Mouse (Mus musculus) midbrain, embryonic 14.5 days (tissue): ENCODE measurements around the gene 9430038I01Rik. TPM values are rescaled to one million over a fixed set of nuclear protein-coding genes. Genes with fewer than 3 reads are reported as not detected.

ENCODE experiments used
- ATAC-seq: fragments of 200-750 bp; cut with Nextera tagmentation; 2 replicates; pipeline ENCODE4 v1.8.0; 2017; ENCODE audit warnings: moderate number of reproducible peaks, moderate library complexity; ENCODE audit not compliant: low FRiP score, low TSS enrichment
- DNase-seq: peaks from one replicate; pipeline ENCODE4 v3.0.0-alpha.2; 2015
- H3K27ac ChIP-seq: fragments of 300-500 bp; sonication (generic); replicated peaks from 2 replicates; pipeline ENCODE4 v1.5.1; 2014; ENCODE audit warnings: mild to moderate bottlenecking, low read depth, low read length, moderate library complexity
- H3K27me3 ChIP-seq: fragments of 300-500 bp; sonication (generic); 2 replicates; pipeline ENCODE4 v1.6.1; 2014; ENCODE audit warnings: low read length, control low read depth, mixed read lengths; ENCODE audit not compliant: control insufficient read depth, insufficient read depth
- H3K36me3 ChIP-seq: fragments of 300-500 bp; sonication (generic); 2 replicates; pipeline ENCODE4 v1.6.1; 2014; ENCODE audit warnings: low read length, control low read depth; ENCODE audit not compliant: control insufficient read depth, insufficient read depth
- H3K4me1 ChIP-seq: fragments of 300-500 bp; sonication (generic); 2 replicates; pipeline ENCODE4 v1.6.1; 2014; ENCODE audit warnings: mild to moderate bottlenecking, antibody characterized with exemption, low read length, control low read depth; ENCODE audit not compliant: control insufficient read depth, insufficient read depth
- H3K4me2 ChIP-seq: fragments of 300-500 bp; sonication (generic); 2 replicates; pipeline ENCODE4 v1.6.1; 2014; ENCODE audit warnings: mild to moderate bottlenecking, low read length, moderate library complexity
- H3K4me3 ChIP-seq: fragments of 300-500 bp; sonication (generic); replicated peaks from 2 replicates; pipeline ENCODE4 v1.5.1; 2014; ENCODE audit warnings: low read depth, low read length
- H3K9ac ChIP-seq: fragments of 300-500 bp; sonication (generic); replicated peaks from 2 replicates; pipeline ENCODE4 v1.6.1; 2014; ENCODE audit warnings: mild to moderate bottlenecking, low read length, moderate library complexity
- H3K9me3 ChIP-seq: fragments of 300-500 bp; sonication (generic); 2 replicates; pipeline ENCODE4 v1.6.1; 2016; ENCODE audit warnings: low read length, control low read depth, mixed read lengths; ENCODE audit not compliant: control insufficient read depth
- whole genome bisulfite sequencing: fragments of 180-500 bp; shearing (Covaris S2); extraction: QIAGEN DNeasy Blood & Tissue Kit; methylation state at CpG from one replicate; pipeline ENCODE4 v1.1.7; 2014; 5-methylcytosine and 5-hydroxymethylcytosine counted together
- polyA plus RNA-seq: library from polyadenylated mRNA; unstranded; fragments of >200 nt; fragmentation: Nextera tagmentation; extraction: Ambion mirVana; gene quantifications from 2 replicates; pipeline ENCODE4 v1.2.1, GENCODE M21; 2014

Gene 9430038I01Rik
- polyA plus RNA-seq, 1 experiment from 2014 or later: 11.1 TPM

- DNase-seq (no peak), ATAC-seq (no peak)
- Histone ChIP-seq H3K9me3 (no peaks in the 10 kb centered on the region), H3K36me3 (no peaks in the 10 kb centered on the region), H3K9ac (no peak overlapping the region), H3K4me1 (no peaks in the 10 kb centered on the region), H3K27me3 (no peaks in the 10 kb centered on the region), H3K27ac (no peak overlapping the region), H3K4me2 (no peak overlapping the region), H3K4me3 (no peak overlapping the region)
- WGBS: 62% methylated on average over 4 of the region's 4 CpGs
Observed at GRCm38 (mm10) chr7:137426693-137427092, 16.1 kb upstream of the 9430038I01Rik start.

GRCm38 (mm10) chr7:137421236-137421635, 10.7 kb upstream of the 9430038I01Rik start:
- 96% methylated on average over 4 of the region's 4 CpGs for WGBS
- H3K9me3 ChIP-seq: no peaks in the 10 kb centered on the region
- no peak for DNase-seq
- H3K27me3 ChIP-seq: no peaks in the 10 kb centered on the region
- no peak overlapping the region for H3K27ac ChIP-seq
- no peak overlapping the region for H3K4me2 ChIP-seq
- H3K4me3 ChIP-seq: no peak overlapping the region
- H3K36me3 ChIP-seq: no peaks in the 10 kb centered on the region
- H3K4me1 ChIP-seq: no peaks in the 10 kb centered on the region
- ATAC-seq: no peak
- no peak overlapping the region for H3K9ac ChIP-seq

- no peaks in the 10 kb centered on the region for H3K4me1 ChIP-seq
- no peaks in the 10 kb centered on the region for H3K36me3 ChIP-seq
- H3K4me3 ChIP-seq: no peak overlapping the region
- 96% methylated on average over 2 of the region's 2 CpGs for WGBS
- no peak overlapping the region for H3K27ac ChIP-seq
- no peak overlapping the region for H3K9ac ChIP-seq
- no peaks in the 10 kb centered on the region for H3K9me3 ChIP-seq
- no peak overlapping the region for H3K4me2 ChIP-seq
- H3K27me3 ChIP-seq: no peaks in the 10 kb centered on the region
- ATAC-seq (no peak), DNase-seq (no peak)
Observed at GRCm38 (mm10) chr7:137420550-137420949, 10.0 kb upstream of the 9430038I01Rik start.

- ATAC-seq: no peak
- DNase-seq: no peak
- WGBS: 91% methylated on average over 7 of the region's 8 CpGs
Observed at GRCm38 (mm10) chr7:137414710-137415109, 4.1 kb upstream of the 9430038I01Rik start.

GRCm38 (mm10) chr7:137407428-137408058, 3.0 kb downstream of the 9430038I01Rik start:
- no peak overlapping the region for H3K4me2 ChIP-seq
- WGBS: 89% methylated on average over 1 of the region's 1 CpGs
- no peaks in the 10 kb centered on the region for H3K36me3 ChIP-seq
- ATAC-seq (no peak), DNase-seq (no peak)
- H3K9me3 ChIP-seq: no peaks in the 10 kb centered on the region
- no peak overlapping the region for H3K9ac ChIP-seq
- H3K4me3 ChIP-seq: no peak overlapping the region
- no peaks in the 10 kb centered on the region for H3K27me3 ChIP-seq
- 0 out of 2 replicates have a peak, but pooled peaks cover 3% of the 10 kb centered on the region for H3K4me1 ChIP-seq
- H3K27ac ChIP-seq: no peak overlapping the region

More at GRCm38 (mm10) chr7:137414710-137415109, 4.1 kb upstream of the 9430038I01Rik start:
- H3K4me2 ChIP-seq: no peak overlapping the region
- H3K4me3 ChIP-seq: no peak overlapping the region
- H3K4me1 ChIP-seq: 0 out of 2 replicates have a peak, but pooled peaks cover 3% of the 10 kb centered on the region
- no peaks in the 10 kb centered on the region for H3K9me3 ChIP-seq
- no peak overlapping the region for H3K9ac ChIP-seq
- no peaks in the 10 kb centered on the region for H3K27me3 ChIP-seq
- H3K36me3 ChIP-seq: no peaks in the 10 kb centered on the region
- H3K27ac ChIP-seq: no peak overlapping the region

- ATAC-seq (no peak), DNase-seq (no peak)
- H3K4me1 ChIP-seq: no peaks in the 10 kb centered on the region
- no peak overlapping the region for H3K4me3 ChIP-seq
- H3K9me3 ChIP-seq: no peaks in the 10 kb centered on the region
- no peak overlapping the region for H3K9ac ChIP-seq
- no peak overlapping the region for H3K4me2 ChIP-seq
- H3K27ac ChIP-seq: no peak overlapping the region
- 92% methylated on average over 2 of the region's 2 CpGs for WGBS
- H3K36me3 ChIP-seq: no peaks in the 10 kb centered on the region
- no peaks in the 10 kb centered on the region for H3K27me3 ChIP-seq
Observed at GRCm38 (mm10) chr7:137404146-137404545, 6.4 kb downstream of the 9430038I01Rik start.

GRCm38 (mm10) chr7:137398973-137399372, 11.6 kb downstream of the 9430038I01Rik start:
- no peak for DNase-seq
- Histone ChIP-seq H3K36me3 (no peaks in the 10 kb centered on the region), H3K4me2 (no peak overlapping the region), H3K27ac (no peak overlapping the region), H3K4me1 (no peaks in the 10 kb centered on the region), H3K27me3 (no peaks in the 10 kb centered on the region), H3K4me3 (no peak overlapping the region), H3K9ac (no peak overlapping the region), H3K9me3 (no peaks in the 10 kb centered on the region)
- WGBS: 96% methylated on average over 4 of the region's 4 CpGs
- no peak for ATAC-seq

- Histone ChIP-seq H3K4me2 (no peak overlapping the region), H3K9ac (no peak overlapping the region), H3K9me3 (no peaks in the 10 kb centered on the region), H3K36me3 (no peaks in the 10 kb centered on the region), H3K27me3 (no peaks in the 10 kb centered on the region), H3K4me1 (no peaks in the 10 kb centered on the region), H3K4me3 (no peak overlapping the region), H3K27ac (no peak overlapping the region)
- DNase-seq (no peak), ATAC-seq (no peak)
- WGBS: 95% methylated on average over 8 of the region's 8 CpGs
Observed at GRCm38 (mm10) chr7:137397361-137397910, 13.1 kb downstream of the 9430038I01Rik start.

- ATAC-seq: no peak
- no peak for DNase-seq
Observed at GRCm38 (mm10) chr7:137395421-137395820, 15.1 kb downstream of the 9430038I01Rik start.

More at GRCm38 (mm10) chr7:137395421-137395820, 15.1 kb downstream of the 9430038I01Rik start:
- H3K4me1 ChIP-seq: no peaks in the 10 kb centered on the region
- H3K27ac ChIP-seq: no peak overlapping the region
- no peak overlapping the region for H3K9ac ChIP-seq
- no peak overlapping the region for H3K4me3 ChIP-seq
- H3K9me3 ChIP-seq: no peaks in the 10 kb centered on the region
- no peaks in the 10 kb centered on the region for H3K36me3 ChIP-seq
- H3K4me2 ChIP-seq: no peak overlapping the region
- WGBS: 88% methylated on average over 4 of the region's 4 CpGs
- no peaks in the 10 kb centered on the region for H3K27me3 ChIP-seq
